Mouse (Mus musculus): ENCODE measurements at regions not wholly inside any gene's neighbourhood (a gene's known extent, or its start where the extent isn't known, plus 50 kb on each side); places are given as distances from the start of the nearest gene placed in this dataset.

DNA sequence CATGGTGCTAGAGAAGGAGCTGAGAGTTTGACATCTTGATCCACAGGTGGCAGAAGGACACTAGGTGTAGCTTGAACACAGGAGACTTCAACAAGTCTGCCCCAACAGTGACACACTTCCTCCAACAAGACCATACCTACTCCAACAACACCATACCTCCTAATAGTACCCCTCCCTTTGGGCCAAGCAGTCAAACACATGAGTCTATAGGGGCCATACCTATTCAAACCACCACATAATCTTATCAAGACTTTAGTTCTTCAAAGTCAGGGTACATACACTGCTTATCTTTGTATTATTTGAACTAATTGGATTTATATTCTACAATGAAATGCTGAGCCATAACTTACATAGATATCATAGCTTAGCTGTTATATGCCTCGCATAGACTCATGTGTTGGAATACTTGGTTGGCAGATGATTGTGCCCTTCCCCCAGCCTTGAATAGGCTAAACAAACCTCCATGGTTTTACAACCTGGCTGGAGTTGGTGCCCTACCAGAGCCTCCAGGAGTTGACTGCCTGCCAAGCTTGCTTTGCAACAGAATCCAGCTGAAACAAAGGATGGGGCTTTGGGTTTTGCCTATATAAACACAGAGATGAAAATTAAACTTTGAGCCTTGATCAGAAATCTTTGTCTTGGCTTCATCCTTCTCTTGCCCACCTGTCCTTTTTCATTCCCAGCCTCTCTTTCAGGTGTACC is 103.2 kb downstream of the Gm9817 start:
- no peak for TF ChIP-seq CTCF (IDR thresholded peaks at IDR 0.05; ENCODE audit: borderline replicate concordance, insufficient read depth, low read length)
- no peak for TF ChIP-seq POLR2A (IDR thresholded peaks at IDR 0.05; ENCODE audit: low read depth, low read length)
